Mouse (Mus musculus): ENCODE data around the gene Mfn1.

- TF ChIP-seq CTCF (IDR thresholded peaks at IDR 0.05; ENCODE audit: low read depth, low read length) (no peak), POLR2A (IDR thresholded peaks at IDR 0.05; ENCODE audit: extremely low read depth, insufficient read depth, low read length) (no peak)
Observed at GRCm38 (mm10) chr3:32583489-32583888, 54.2 kb downstream of the Mfn1 start.

All from liver, adult 2 months (tissue).